Mouse (Mus musculus) embryo, embryonic 11.5 days (tissue): ENCODE measurements around the gene Sacm1l.

ENCODE experiments used
- DNase-seq: peaks from one replicate; pipeline ENCODE4 v3.0.0-alpha.2; 2012; ENCODE audit warnings: low read depth, low spot score

Sacm1l gene

GRCm38 (mm10) chr9:123577360-123578192 is 48.0 kb downstream of the Sacm1l start:
- DNase-seq, result no peak

- no peak for DNase-seq
Observed at GRCm38 (mm10) chr9:123589240-123589910, 59.8 kb downstream of the Sacm1l start.

GRCm38 (mm10) chr9:123595194-123595593 is 65.6 kb downstream of the Sacm1l start:
- no peak for DNase-seq

- DNase-seq, result no peak
Observed at GRCm38 (mm10) chr9:123596910-123597309, 67.4 kb downstream of the Sacm1l start.

DNA sequence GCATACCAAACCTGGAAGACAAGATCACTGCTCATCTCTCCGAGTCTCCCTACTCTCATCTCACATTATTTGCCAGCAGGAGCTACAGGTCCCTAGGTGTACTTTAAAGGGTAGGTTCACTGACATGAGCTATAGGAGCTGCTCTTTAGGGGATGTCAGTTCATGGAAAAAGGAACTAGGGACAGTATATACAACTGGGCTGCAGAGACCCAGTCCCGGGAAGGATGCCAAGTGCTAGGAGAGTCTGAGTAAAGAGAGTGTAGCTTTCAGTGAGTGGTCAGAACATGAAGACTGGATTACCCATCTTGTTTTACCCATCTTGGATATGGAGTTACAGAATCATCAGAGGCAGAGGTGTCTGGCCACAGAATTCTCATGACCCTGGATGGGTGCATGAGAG is 67.8 kb downstream of the Sacm1l start:
- DNase-seq, result no peak

- DNase-seq, result no peak
Observed at GRCm38 (mm10) chr9:123601529-123601928, 72.0 kb downstream of the Sacm1l start.

DNA sequence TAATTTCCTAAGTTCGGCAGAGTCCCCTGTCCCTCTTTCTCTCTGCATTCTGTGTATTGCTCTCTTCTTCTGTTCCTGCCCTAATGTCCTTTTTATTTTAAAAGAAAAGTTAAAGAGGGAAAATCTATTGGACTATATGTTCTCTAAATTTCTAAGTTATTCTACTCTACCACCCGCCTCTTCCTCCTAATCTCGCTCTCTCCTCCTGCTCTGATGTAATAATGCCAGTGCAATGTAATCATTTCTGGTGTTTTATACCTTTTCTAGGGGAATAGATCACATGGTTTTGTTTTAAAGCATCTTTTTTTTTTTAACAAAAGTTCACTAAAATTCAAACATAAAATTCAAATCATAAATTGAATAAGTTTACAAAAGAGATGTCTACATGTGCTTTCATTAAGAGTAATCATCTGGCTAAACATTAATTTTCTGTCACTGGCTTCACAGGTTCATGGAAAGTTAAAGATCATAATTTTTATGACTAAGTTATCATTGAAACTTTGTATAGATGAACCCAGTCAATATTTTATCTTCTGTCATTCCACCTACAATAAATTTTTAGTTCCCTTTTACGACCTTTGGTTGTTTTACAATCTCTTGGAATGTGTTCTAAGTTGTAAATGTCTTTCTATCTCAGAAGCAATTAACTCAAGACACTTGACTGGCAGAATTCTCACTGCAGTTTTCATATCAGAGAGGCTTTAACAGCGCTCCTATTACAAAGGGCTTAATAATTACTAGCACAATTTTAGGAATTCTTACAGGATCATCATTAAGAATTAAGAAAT is 90.9 kb downstream of the Sacm1l start:
- DNase-seq, result no peak

GRCm38 (mm10) chr9:123624741-123625140 is 95.2 kb downstream of the Sacm1l start:
- no peak for DNase-seq

GRCm38 (mm10) chr9:123625821-123626220 is 96.3 kb downstream of the Sacm1l start:
- no peak for DNase-seq

DNA sequence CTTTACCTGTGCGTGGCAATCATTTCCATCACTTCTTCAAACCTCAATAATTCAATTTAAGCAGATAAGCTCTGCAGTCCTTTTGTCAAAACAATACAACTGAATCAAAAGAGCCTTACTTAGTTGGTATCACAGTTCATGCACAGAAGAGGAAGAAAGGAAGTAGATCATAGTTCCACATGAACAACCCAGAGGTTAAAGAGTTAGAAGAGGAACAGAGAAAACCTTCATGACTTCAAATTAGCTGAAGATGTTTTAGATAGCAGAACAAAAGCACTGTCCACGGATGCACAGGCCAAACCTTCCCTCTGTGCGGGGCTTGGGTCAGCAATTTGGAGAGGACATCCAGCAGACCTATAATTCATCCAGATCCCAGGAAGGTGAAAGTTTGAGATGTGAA is 102.1 kb downstream of the Sacm1l start:
- DNase-seq, result no peak

DNA sequence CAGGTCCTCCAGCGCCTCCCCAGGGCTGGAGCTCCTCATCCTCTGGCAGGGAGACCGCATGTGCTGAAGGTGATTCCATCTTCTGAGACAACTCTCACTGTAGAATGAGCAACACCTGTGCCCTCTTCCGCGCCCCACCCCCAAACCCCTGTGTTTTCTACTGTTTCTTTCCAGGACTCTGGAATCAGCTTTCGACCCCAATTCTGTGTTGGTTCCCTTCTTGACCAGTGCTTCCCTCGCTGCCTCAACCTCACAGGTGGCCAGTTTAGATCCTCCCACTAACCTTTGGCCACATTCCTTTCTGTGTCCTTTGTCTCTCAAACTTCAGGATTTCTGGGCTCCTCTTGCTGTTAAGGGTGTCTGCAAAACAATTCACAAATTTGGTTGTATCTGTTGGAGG is 102.7 kb downstream of the Sacm1l start, which contains the start of gene Slc6a20b:
TSS of gene Slc6a20b (minus strand) at position 285 of the 400 bp plus-strand sequence.
- DNase-seq, result no peak

DNA sequence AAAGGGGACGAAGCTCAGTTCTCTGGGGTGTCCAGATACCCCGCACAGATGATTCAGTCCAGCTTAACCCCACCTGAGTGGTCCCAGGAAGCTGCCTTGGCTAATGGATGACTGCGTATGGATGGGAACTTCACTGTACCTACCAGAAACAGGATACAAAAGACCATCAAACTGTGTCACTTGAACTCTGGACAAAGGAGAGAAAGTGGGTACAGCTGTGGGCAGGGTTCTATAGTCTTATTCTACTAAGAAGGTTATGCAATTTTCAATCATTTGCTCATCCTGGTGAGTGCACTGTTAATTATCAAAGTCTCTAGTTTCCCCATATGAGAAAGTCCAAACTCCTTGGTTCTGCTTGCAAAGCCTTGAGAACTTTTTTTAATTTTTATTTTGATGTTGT is 103.4 kb downstream of the Sacm1l start:
- no peak for DNase-seq

GRCm38 (mm10) chr9:123636771-123637170 is 107.2 kb downstream of the Sacm1l start:
- DNase-seq, result no peak

GRCm38 (mm10) chr9:123638231-123638630 is 108.7 kb downstream of the Sacm1l start:
- no peak for DNase-seq

GRCm38 (mm10) chr9:123638668-123639089 is 109.1 kb downstream of the Sacm1l start:
- peak; percentile 17 for DNase-seq

- no peak for DNase-seq
Observed at GRCm38 (mm10) chr9:123640106-123640505, 110.5 kb downstream of the Sacm1l start.
